Mouse (Mus musculus) G1E (cell line): ENCODE results near the gene Aatf. TPM values are rescaled to one million over a fixed set of nuclear protein-coding genes. Genes with fewer than 3 reads are reported as not detected.

Experiments
- ATAC-seq: 2 replicates; pipeline ENCODE4 v1.8.0; 2016; ENCODE audit warnings: mild to moderate bottlenecking; ENCODE audit not compliant: insufficient number of reproducible peaks, poor library complexity, low FRiP score, severe bottlenecking; ENCODE audit errors: extremely low read depth
- DNase-seq: peaks from one replicate; pipeline ENCODE4 v3.0.0; 2012; ENCODE audit warnings: low spot score
- H3K27me3 ChIP-seq: 2 replicates; pipeline ENCODE4 v1.6.1; 2012; ENCODE audit warnings: mild to moderate bottlenecking, low read length, inconsistent platforms; ENCODE audit not compliant: insufficient read depth
- H3K36me3 ChIP-seq: replicated peaks from 2 replicates; pipeline ENCODE3; 2012; ENCODE audit warnings: mild to moderate bottlenecking, inconsistent platforms
- H3K4me1 ChIP-seq: 2 replicates; pipeline ENCODE4 v1.6.1; 2012; ENCODE audit warnings: low read depth, low read length, inconsistent platforms, mixed read lengths; ENCODE audit not compliant: insufficient read depth
- H3K4me3 ChIP-seq: 2 replicates; pipeline ENCODE4 v1.5.1; 2012; ENCODE audit warnings: low read depth, mild to moderate bottlenecking, inconsistent platforms, low read length, moderate library complexity, mixed read lengths
- H3K9me3 ChIP-seq: replicated peaks from 2 replicates; pipeline ENCODE4 v1.6.1; 2012; ENCODE audit warnings: inconsistent platforms
- CTCF ChIP-seq: IDR thresholded peaks from 2 replicates; pipeline ENCODE4 v1.5.1; 2012; ENCODE audit warnings: low read depth, low read length, inconsistent platforms, mixed read lengths
- GATA1 ChIP-seq: IDR thresholded peaks from 2 replicates; pipeline ENCODE4 v1.6.1; 2012; ENCODE audit warnings: borderline replicate concordance, low read length, inconsistent platforms, mixed read lengths
- GATA2 ChIP-seq: IDR thresholded peaks from 2 replicates; pipeline ENCODE4 v1.6.1; 2012; ENCODE audit warnings: low read depth, low read length, inconsistent platforms, borderline replicate concordance
- POLR2AphosphoS5 ChIP-seq: IDR thresholded peaks from 2 replicates; pipeline ENCODE4 v1.6.1; 2012; ENCODE audit warnings: low read depth, low read length, inconsistent platforms; ENCODE audit not compliant: insufficient replicate concordance
- TAL1 ChIP-seq: conservative IDR thresholded peaks from 2 replicates; pipeline ENCODE4 v1.6.1; 2012; ENCODE audit warnings: low read depth, low read length, inconsistent platforms, mixed read lengths
- polyA plus RNA-seq: library from polyadenylated mRNA; stranded (reverse); fragments of >175 nt; gene quantifications from 2 replicates; pipeline ENCODE4 v1.2.3, GENCODE M21; 2012
- total RNA-seq, 2 experiments: library from RNA; stranded (forward) in 1 of 2; stranded (reverse) in 1 of 2; fragments of 200-1000 nt in 1 of 2; fragments of >200 nt in 1 of 2; fragmentation: Nextera tagmentation in 1 of 2; gene quantifications; 2 replicates each; pipeline ENCODE4 v1.2.3; 2014 to 2017

Aatf gene
- 78.4 and 82.2 TPM in 2 replicates for total RNA-seq (2014; fragmentation: Nextera tagmentation)
- total RNA-seq (2017) = 78.8 and 94.6 TPM in 2 replicates
- 42.9 and 43.3 TPM in 2 replicates for polyA plus RNA-seq

GRCm38 (mm10) chr11:84513171-84514116, at the start of gene Aatf:
TSS of gene Aatf (minus strand) at chr11:84513522.
- peak; percentile 83 for ATAC-seq

GRCm38 (mm10) chr11:84562758-84563347, 49.5 kb upstream of the Aatf start:
- no peak for ATAC-seq
- no peaks in the 10 kb centered on the region for H3K9me3 ChIP-seq
- H3K4me1 ChIP-seq = no peaks in the 10 kb centered on the region
- no peak for TF ChIP-seq GATA1
- no peak for TF ChIP-seq POLR2AphosphoS5
- no peak for TF ChIP-seq CTCF
- TF ChIP-seq TAL1 = no peak
- TF ChIP-seq GATA2 = no peak
- peaks cover 67% of the 10 kb centered on the region for H3K27me3 ChIP-seq
- no peaks in the 10 kb centered on the region for H3K36me3 ChIP-seq
- no peak for DNase-seq
- H3K4me3 ChIP-seq = no peak overlapping the region

More at GRCm38 (mm10) chr11:84513171-84514116, at the start of gene Aatf:
- Histone ChIP-seq H3K27me3 (peaks cover 27% of the 10 kb centered on the region), H3K4me1 (peaks cover 33% of the 10 kb centered on the region), H3K4me3 (peak within 1 kb of the TSS; percentile 97), H3K36me3 (peaks cover 26% of the 10 kb centered on the region), H3K9me3 (no peaks in the 10 kb centered on the region)
- TF ChIP-seq POLR2AphosphoS5 (no peak), CTCF (no peak), TAL1 (no peak), GATA2 (no peak), GATA1 (no peak)
- DNase-seq = peak; percentile 97

- no peaks in the 10 kb centered on the region for H3K4me1 ChIP-seq
- no peaks in the 10 kb centered on the region for H3K9me3 ChIP-seq
- H3K4me3 ChIP-seq = no peak overlapping the region
- ATAC-seq (no peak), DNase-seq (no peak)
- TF ChIP-seq CTCF (no peak), GATA2 (no peak), POLR2AphosphoS5 (no peak), TAL1 (no peak), GATA1 (no peak)
- no peaks in the 10 kb centered on the region for H3K36me3 ChIP-seq
- peaks cover 60% of the 10 kb centered on the region for H3K27me3 ChIP-seq
Measured at GRCm38 (mm10) chr11:84561546-84561945, 48.2 kb upstream of the Aatf start.

- Histone ChIP-seq H3K4me3 (no peak overlapping the region), H3K9me3 (peaks cover 8% of the 10 kb centered on the region), H3K27me3 (peaks cover 55% of the 10 kb centered on the region), H3K36me3 (no peaks in the 10 kb centered on the region), H3K4me1 (no peaks in the 10 kb centered on the region)
- TF ChIP-seq POLR2AphosphoS5 = no peak
- no peak for TF ChIP-seq TAL1
- TF ChIP-seq GATA2 = no peak
- no peak for TF ChIP-seq CTCF
- TF ChIP-seq GATA1 = no peak
- no peak for DNase-seq
- no peak for ATAC-seq
Measured at GRCm38 (mm10) chr11:84553821-84554450, 40.6 kb upstream of the Aatf start.

GRCm38 (mm10) chr11:84551296-84551695, 38.0 kb upstream of the Aatf start:
- H3K9me3 ChIP-seq = peaks cover 8% of the 10 kb centered on the region
- TF ChIP-seq POLR2AphosphoS5 (no peak), TAL1 (no peak), GATA2 (no peak), GATA1 (no peak), CTCF (no peak)
- H3K4me1 ChIP-seq = no peaks in the 10 kb centered on the region
- ATAC-seq (no peak), DNase-seq (no peak)
- peaks cover 71% of the 10 kb centered on the region for H3K27me3 ChIP-seq
- H3K4me3 ChIP-seq = no peak overlapping the region
- H3K36me3 ChIP-seq = no peaks in the 10 kb centered on the region

- TF ChIP-seq CTCF (no peak), TAL1 (no peak), GATA2 (no peak), POLR2AphosphoS5 (no peak), GATA1 (no peak)
- Histone ChIP-seq H3K4me1 (no peaks in the 10 kb centered on the region), H3K36me3 (no peaks in the 10 kb centered on the region), H3K9me3 (peaks cover 8% of the 10 kb centered on the region), H3K4me3 (no peak overlapping the region), H3K27me3 (peaks cover 71% of the 10 kb centered on the region)
- ATAC-seq = no peak
- no peak for DNase-seq
Measured at GRCm38 (mm10) chr11:84549258-84549791, 36.0 kb upstream of the Aatf start.
